Mouse (Mus musculus) urinary bladder, postnatal 36 days (tissue): ENCODE data around the gene Il12a.
"Not testable (repeated sequence)": the region's sequence is repeated elsewhere in the genome, so short reads cannot be mapped to it uniquely, and the experiment has no call there.

ENCODE experiments used
- DNase-seq, 2 experiments: peaks; one replicate each; pipeline ENCODE4 v3.0.0; 2022; ENCODE audit warnings: low spot score in 2 of 2, mixed read lengths in 1 of 2

Il12a gene

DNA sequence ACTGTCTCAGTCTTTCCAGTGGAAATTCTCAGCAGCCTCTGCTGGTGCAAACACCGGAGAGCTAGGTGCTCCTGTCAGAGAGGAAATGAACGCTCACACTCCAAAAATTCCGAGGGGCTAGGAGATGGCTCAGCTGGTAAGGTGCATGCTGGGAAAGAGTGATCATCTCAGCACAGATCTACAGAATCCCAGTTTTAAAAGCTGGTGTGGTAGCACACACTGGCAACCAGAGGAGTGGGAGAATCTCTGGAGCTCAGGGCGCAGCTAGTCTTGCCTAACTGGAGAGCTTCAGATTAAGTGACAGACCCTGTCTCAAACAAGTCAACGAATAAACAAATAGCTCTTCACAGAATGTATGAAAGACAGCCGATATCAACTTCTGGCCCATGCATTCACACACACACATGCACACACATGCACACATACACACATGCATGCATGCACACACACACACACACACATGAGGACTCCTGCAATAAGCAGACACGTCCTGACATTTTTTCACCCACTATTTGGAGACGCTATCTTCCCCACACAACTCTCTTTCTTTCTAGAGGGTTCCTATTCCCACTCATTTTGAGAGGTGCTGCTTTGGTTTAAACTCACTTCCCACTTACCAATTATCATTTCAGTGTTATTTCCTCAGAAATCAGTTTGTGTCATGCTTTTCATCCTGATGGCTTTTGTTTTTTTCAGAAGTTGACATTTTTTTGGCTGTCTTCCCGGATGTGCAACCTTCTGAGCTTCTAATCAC is 52.5 kb downstream of the Il12a start:
- no peak for DNase-seq

DNA sequence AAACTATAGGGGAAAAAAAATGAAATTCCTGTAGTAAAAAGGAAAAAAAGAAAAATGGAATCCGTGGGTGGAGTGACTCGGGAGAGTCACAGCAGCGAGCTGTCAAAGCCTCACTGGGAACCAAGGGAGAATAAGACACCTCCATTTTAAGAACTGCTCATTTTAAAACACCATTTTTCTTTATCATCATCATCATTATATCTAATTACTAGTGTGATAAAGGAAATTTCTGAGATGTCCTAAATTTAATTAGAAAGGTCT is 53.0 kb downstream of the Il12a start:
- no peak for DNase-seq

DNA sequence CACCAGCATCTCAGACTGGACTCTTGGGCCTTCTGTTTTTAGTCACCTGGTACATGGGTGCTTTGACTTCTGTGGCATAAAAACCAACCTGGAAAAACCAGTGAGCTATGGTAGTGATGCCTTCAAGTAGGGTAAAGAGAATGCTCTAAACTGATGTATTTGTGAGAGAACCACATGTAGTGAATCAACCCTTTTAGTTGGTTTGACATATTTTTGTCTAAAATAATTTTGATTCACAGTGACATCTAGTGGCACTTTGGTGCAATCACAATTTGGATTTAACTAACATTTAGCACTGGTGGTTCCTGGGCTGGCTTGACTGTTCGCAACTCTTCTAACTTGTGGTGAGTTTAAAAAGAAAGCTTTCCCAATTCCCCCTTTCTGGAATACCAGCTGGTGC is 53.7 kb downstream of the Il12a start:
- DNase-seq: no peak

DNA sequence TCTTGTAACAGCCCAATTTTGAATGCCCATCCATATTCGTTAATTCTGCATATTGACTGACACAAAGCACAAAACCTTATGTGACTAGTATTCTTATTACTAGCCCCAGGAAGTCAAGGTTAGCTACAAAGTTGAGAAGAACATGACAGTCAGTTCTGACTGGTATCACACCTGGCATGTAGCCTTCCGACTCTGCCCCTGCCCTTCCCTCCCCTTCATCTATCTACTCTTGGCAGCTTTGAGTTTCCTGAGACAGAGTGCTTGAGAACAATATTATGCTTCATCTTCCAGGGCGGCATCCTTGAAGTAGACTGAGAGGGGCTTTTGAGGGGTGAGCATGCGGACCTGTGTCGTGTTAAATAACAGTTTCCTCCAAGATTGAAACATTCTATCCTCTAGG is 54.6 kb downstream of the Il12a start:
- no peak for DNase-seq

DNA sequence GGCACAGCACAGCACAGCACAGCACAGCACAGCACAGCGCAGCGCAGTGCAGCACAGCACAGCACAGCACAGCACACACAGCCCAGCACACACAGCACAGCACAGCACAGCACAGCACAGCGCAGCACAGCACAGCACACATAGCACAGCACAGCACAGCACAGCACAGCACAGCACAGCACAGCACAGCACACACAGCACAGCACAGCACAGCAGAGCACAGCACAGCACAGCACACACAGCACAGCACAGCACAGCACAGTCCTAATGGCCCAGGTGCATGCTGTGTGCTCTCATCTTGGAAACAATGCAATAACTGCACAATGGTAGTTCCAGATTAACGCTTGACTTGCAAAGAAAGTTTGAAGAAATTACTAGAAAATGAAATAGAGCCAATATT is 55.8 kb downstream of the Il12a start:
- not testable (repeated sequence) for DNase-seq
